ENCODE assay signal across 19 mouse cellular contexts in the genomic region with DNA sequence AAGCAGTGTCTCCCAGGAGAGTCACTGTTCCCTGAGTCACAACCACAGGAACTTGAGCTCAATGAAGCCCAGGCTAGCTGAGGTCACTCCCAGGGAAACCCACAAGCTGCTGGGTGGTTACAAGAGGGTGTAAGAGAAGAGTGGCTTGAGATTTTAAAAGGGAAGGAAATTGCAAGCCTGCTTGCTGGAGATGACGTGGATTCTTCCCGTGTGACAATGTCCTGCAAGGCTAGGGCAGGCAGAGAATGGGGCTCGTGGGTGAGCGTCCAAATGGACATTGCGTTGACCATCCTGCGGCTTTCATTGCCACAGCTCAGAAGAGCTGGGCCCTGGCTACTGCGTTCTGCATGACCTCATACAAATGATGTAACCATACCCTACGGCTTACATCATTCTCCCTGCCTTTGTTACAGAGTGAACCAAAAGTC. TPM values are rescaled to one million over a fixed set of nuclear protein-coding genes. Genes with fewer than 3 reads are reported as not detected.
A peak's percentile ranks its signal among the peaks of the same experiment; 100 is the strongest.
DNase-seq lines count a peak whose midpoint lies in the region; ATAC-seq and TF ChIP-seq lines count a peak whose summit lies in the region.
"Had no signal": no experiment of that assay in that cellular context is flagged by ENCODE, and none has a peak within 500 bp of the region (broad histone marks: within the 10 kb centered on the region; RNA-seq: fewer than 3 reads in every experiment).

No protein-coding gene starts in this region.

- H3K4me3 ChIP-seq in C2C12 (ENCODE audit: insufficient read depth, poor library complexity, severe bottlenecking) = no peak overlapping the region
- H3K4me3 ChIP-seq: embryonic facial prominence, embryonic 15.5 days; limb, embryonic 15.5 days; stomach, embryonic 15.5 days had no signal

- no peak for TF ChIP-seq CTCF in C2C12 (IDR thresholded peaks at IDR 0.05; ENCODE audit: control insufficient read depth, insufficient read depth, insufficient read length)

- no peaks in the 10 kb centered on the region for H3K79me3 ChIP-seq in C2C12 (ENCODE audit: low read depth)

- H3ac ChIP-seq in C2C12 (ENCODE audit: control insufficient read depth, insufficient read length, low read depth) = no peak overlapping the region

- H3K27me3 ChIP-seq in C2C12 (ENCODE audit: control insufficient read depth, insufficient read depth, insufficient read length) = no peaks in the 10 kb centered on the region
- H3K27me3 ChIP-seq: embryonic facial prominence, embryonic 15.5 days; limb, embryonic 15.5 days; stomach, embryonic 15.5 days had no signal

- no peaks in the 10 kb centered on the region for H3K36me3 ChIP-seq in C2C12 (ENCODE audit: control insufficient read depth, insufficient read depth)
- H3K36me3 ChIP-seq: embryonic facial prominence, embryonic 15.5 days; limb, embryonic 15.5 days; stomach, embryonic 15.5 days had no signal

- ATAC-seq in common myeloid progenitor, adult 5-6 weeks (replicated peaks; ENCODE audit: low read depth, poor library complexity, severe bottlenecking) = peak; percentile 53
- peak; percentile 77 for ATAC-seq in monocyte, adult 5-6 weeks (replicated peaks; ENCODE audit: insufficient number of reproducible peaks, low FRiP score, low TSS enrichment, poor library complexity, severe bottlenecking)
- ATAC-seq: forebrain, postnatal 0 days; hindbrain, embryonic 16.5 days had no signal

- DNase-seq in heart, adult 9 months (ENCODE audit: low spot score in 2 of 2) = peak; percentile 70 to 73
- no peak for DNase-seq in heart, postnatal 4 days
- no peak for DNase-seq in layer of hippocampus, postnatal 36 days
- no peak for DNase-seq in left cerebral cortex, adult 18-20 months (ENCODE audit: low spot score in 2 of 2)
- DNase-seq: adrenal gland, postnatal 14 days; cerebellum, adult 11 months; forebrain, postnatal 0 days; gastrocnemius, postnatal 36 days; layer of hippocampus, adult 9-11 months; thymus, postnatal 14 days had no signal

- no peaks in the 10 kb centered on the region for H3K79me2 ChIP-seq in C2C12 (ENCODE audit: control insufficient read depth, insufficient read depth)

TF ChIP-seq in C2C12, 6 proteins besides CTCF, POLR2A, EP300 and RAD21:
- TF ChIP-seq MYOG (IDR thresholded peaks at IDR 0.05; ENCODE audit: control insufficient read depth, extremely low read depth, insufficient read length) (no peak), FOSL1 (IDR thresholded peaks at IDR 0.05; ENCODE audit: insufficient read depth, low read length, poor library complexity, severe bottlenecking) (peak; percentile 59), MAX (IDR thresholded peaks at IDR 0.05) (peak; percentile 62), CEBPB (IDR thresholded peaks at IDR 0.05; ENCODE audit: low read depth) (peak; percentile 64), MYOD1 (IDR thresholded peaks at IDR 0.05; ENCODE audit: control insufficient read depth, insufficient read length, low read depth) (peak; percentile 40)
TF ChIP-seq in C2C12: peak in this region for 4.

RNA-seq across cellular contexts. Expression of a gene that starts 32.2 kb away (rescaled TPM):
- 100 to 1,000 TPM; 764 to 831 TPM for total RNA-seq in heart, postnatal 4 days (2021)
- 0.30 TPM for polyA plus RNA-seq in C2C12 (2012; fragmentation: generic; extraction: Trizol)
- 0.09 TPM in 1 of 2 replicates, not detected in the other for total RNA-seq in common myeloid progenitor, adult 5-6 weeks (2017)
- total RNA-seq in monocyte, adult 5-6 weeks (2017) = not detected in 3 replicates
- total RNA-seq in layer of hippocampus, postnatal 36 days (2021) = under 1 TPM; 0.50 to 0.63 TPM
- total RNA-seq in left cerebral cortex, adult 18-20 months (2021) = 1 to 10 TPM in 1 of 2 experiments, under 1 TPM in 1; 0.89 to 1.3 TPM

RNA-seq across cellular contexts. Expression of a gene that starts 38.7 kb away (rescaled TPM):
- 1 to 10 TPM; 5.8 to 5.9 TPM for total RNA-seq in heart, postnatal 4 days (2021)
- 3.0 TPM for polyA plus RNA-seq in C2C12 (2012; fragmentation: generic; extraction: Trizol)
- total RNA-seq in common myeloid progenitor, adult 5-6 weeks (2017) = not detected in 2 replicates
- not detected in 3 replicates for total RNA-seq in monocyte, adult 5-6 weeks (2017)
- under 1 TPM; 0.63 to 0.92 TPM for total RNA-seq in layer of hippocampus, postnatal 36 days (2021)
- total RNA-seq in left cerebral cortex, adult 18-20 months (2021) = 1 to 10 TPM in 1 of 2 experiments, under 1 TPM in 1; 0.94 to 1.0 TPM

RNA-seq across cellular contexts. Expression of a gene that starts 47.4 kb away (rescaled TPM):
- total RNA-seq in heart, postnatal 4 days (2021) = 1 to 10 TPM; 1.1 to 1.6 TPM
- not detected for polyA plus RNA-seq in C2C12 (2012; fragmentation: generic; extraction: Trizol)
- not detected in 2 replicates for total RNA-seq in common myeloid progenitor, adult 5-6 weeks (2017)
- not detected in 3 replicates for total RNA-seq in monocyte, adult 5-6 weeks (2017)
- not detected for total RNA-seq in layer of hippocampus, postnatal 36 days (2021)
- not detected for total RNA-seq in left cerebral cortex, adult 18-20 months (2021)
- total RNA-seq: adrenal gland, postnatal 14 days; forebrain, postnatal 0 days; gastrocnemius, postnatal 36 days had no signal
- polyA plus RNA-seq: cortical plate, adult 2 months; embryonic facial prominence, embryonic 15.5 days; forebrain, postnatal 0 days; hindbrain, embryonic 16.5 days; kidney, embryonic 16.5 days; stomach, embryonic 15.5 days had no signal

RNA-seq across cellular contexts. Expression of a gene that starts 47.4 kb away (rescaled TPM):
- total RNA-seq in heart, postnatal 4 days (2021) = 100 to 1,000 TPM; 203 to 222 TPM
- 404 TPM for polyA plus RNA-seq in C2C12 (2012; fragmentation: generic; extraction: Trizol)
- 270 and 347 TPM in 2 replicates for total RNA-seq in common myeloid progenitor, adult 5-6 weeks (2017)
- 312 to 519 TPM (median 389 TPM) in 3 replicates for total RNA-seq in monocyte, adult 5-6 weeks (2017)
- total RNA-seq in layer of hippocampus, postnatal 36 days (2021) = 100 to 1,000 TPM; 120 to 146 TPM
- total RNA-seq in left cerebral cortex, adult 18-20 months (2021) = 100 to 1,000 TPM; 140 to 142 TPM

RNA-seq across cellular contexts. Expression of a gene that starts 52.3 kb away (rescaled TPM):
- total RNA-seq in heart, postnatal 4 days (2021) = under 1 TPM in 1 of 2 experiments, not detected in 1; 0.09 TPM
- polyA plus RNA-seq in C2C12 (2012; fragmentation: generic; extraction: Trizol) = 0.61 TPM
- total RNA-seq in common myeloid progenitor, adult 5-6 weeks (2017) = not detected in 2 replicates
- total RNA-seq in monocyte, adult 5-6 weeks (2017) = 0.21 TPM in 1 of 3 replicates, not detected in the others
- 1 to 10 TPM in 1 of 2 experiments, under 1 TPM in 1; 0.95 to 1.4 TPM for total RNA-seq in layer of hippocampus, postnatal 36 days (2021)
- 1 to 10 TPM in 1 of 2 experiments, under 1 TPM in 1; 0.82 to 1.5 TPM for total RNA-seq in left cerebral cortex, adult 18-20 months (2021)
- total RNA-seq: gastrocnemius, postnatal 36 days had no signal
- polyA plus RNA-seq: limb, embryonic 15.5 days had no signal

Comparison
In these comparisons a context has a peak if more than half of its experiments do, and no peak if none do; other contexts are left out.
1. DNase-seq: peak in heart, adult 9 months (2 of 2); none in heart, postnatal 4 days (single experiment), layer of hippocampus, postnatal 36 days (0 of 2) and left cerebral cortex, adult 18-20 months (0 of 2).
2. RNA of a gene that starts 32.2 kb away (total RNA-seq): 764 to 831 TPM in heart, postnatal 4 days; 0.89 to 1.3 TPM in left cerebral cortex, adult 18-20 months, 0.50 to 0.63 TPM in layer of hippocampus, postnatal 36 days, 0.09 TPM in common myeloid progenitor, adult 5-6 weeks and not detected in monocyte, adult 5-6 weeks; every median in the first group is over 100 times any median in the second.